Comparison of ENCODE assay signal across 10 mouse cellular contexts in the genomic region with DNA sequence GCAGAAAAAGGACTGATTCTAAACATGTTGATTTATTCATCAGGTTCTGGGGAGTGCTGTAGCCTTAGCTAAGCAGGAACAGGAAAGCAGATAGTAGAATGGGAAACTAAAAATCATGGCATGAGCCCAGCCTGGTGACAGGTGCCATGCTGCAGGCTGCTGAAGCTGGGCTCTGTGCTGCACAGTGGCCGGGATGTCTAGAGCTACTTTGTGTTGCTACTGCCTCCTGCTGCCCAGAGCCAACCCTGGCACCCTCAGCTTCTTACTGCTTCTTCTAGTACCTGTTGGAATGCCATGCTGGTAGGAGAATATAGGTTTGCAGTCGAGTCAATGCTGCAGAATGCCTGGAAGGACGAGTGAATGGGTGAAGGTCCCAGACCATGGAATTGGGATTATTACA. TPM values are rescaled to one million over a fixed set of nuclear protein-coding genes. Genes with fewer than 3 reads are reported as not detected.
A peak's percentile ranks its signal among the peaks of the same experiment; 100 is the strongest.
DNase-seq lines count a peak whose midpoint lies in the region; ATAC-seq and TF ChIP-seq lines count a peak whose summit lies in the region.
"Had no signal": no experiment of that assay in that cellular context is flagged by ENCODE, and none has a peak within 500 bp of the region (broad histone marks: within the 10 kb centered on the region; RNA-seq: fewer than 3 reads in every experiment).

No protein-coding gene starts in this region.

- WGBS in heart, embryonic 12.5 days: 64% methylated on average over 3 of the region's 3 CpGs
- 55% methylated on average over 3 of the region's 3 CpGs for WGBS in midbrain, postnatal 0 days
- 78% methylated on average over 3 of the region's 3 CpGs for WGBS in midbrain, embryonic 13.5 days

- ATAC-seq in heart, embryonic 12.5 days (ENCODE audit: insufficient number of reproducible peaks, low FRiP score): no peak
- ATAC-seq in midbrain, postnatal 0 days (ENCODE audit: low FRiP score): peak; percentile 66; the same call in 1 of the 2 replicates
- ATAC-seq in midbrain, embryonic 13.5 days: no peak
- peak; percentile 76 for ATAC-seq in megakaryocyte-erythroid progenitor cell, adult 5-6 weeks (replicated peaks; ENCODE audit: low FRiP score, low TSS enrichment, poor library complexity, severe bottlenecking)

- no peak for TF ChIP-seq POLR2A in brain, embryonic 14.5 days (IDR thresholded peaks at IDR 0.05; ENCODE audit: borderline replicate concordance, extremely low read depth, insufficient read depth, insufficient read length, poor library complexity, severe bottlenecking)

- no peak overlapping the region for H3K27ac ChIP-seq in heart, embryonic 12.5 days (ENCODE audit: poor library complexity, severe bottlenecking)
- no peak overlapping the region for H3K27ac ChIP-seq in midbrain, postnatal 0 days (ENCODE audit: low read depth, low read length)
- H3K27ac ChIP-seq in midbrain, embryonic 13.5 days: no peak overlapping the region
- H3K27ac ChIP-seq: stomach, embryonic 15.5 days had no signal

- no peaks in the 10 kb centered on the region for H3K27me3 ChIP-seq in heart, embryonic 12.5 days (replicated peaks)
- H3K27me3 ChIP-seq in midbrain, postnatal 0 days (ENCODE audit: insufficient read depth, low read length): no peaks in the 10 kb centered on the region
- H3K27me3 ChIP-seq in midbrain, embryonic 13.5 days: no peaks in the 10 kb centered on the region
- H3K27me3 ChIP-seq: stomach, embryonic 15.5 days had no signal

- H3K4me2 ChIP-seq in heart, embryonic 12.5 days: no peak overlapping the region
- H3K4me2 ChIP-seq in midbrain, postnatal 0 days (ENCODE audit: low read depth, low read length, poor library complexity, severe bottlenecking): no peak overlapping the region
- no peak overlapping the region for H3K4me2 ChIP-seq in midbrain, embryonic 13.5 days (replicated peaks)
- H3K4me2 ChIP-seq: stomach, embryonic 15.5 days had no signal

- TF ChIP-seq CTCF in midbrain, postnatal 0 days (IDR thresholded peaks at IDR 0.05): peak; percentile 62
- peak; percentile 32; the same call in 1 of the 2 replicates for TF ChIP-seq CTCF in brain, embryonic 14.5 days (IDR thresholded peaks at IDR 0.05; ENCODE audit: borderline replicate concordance, extremely low read depth, insufficient read depth, insufficient read length)

- H3K4me1 ChIP-seq in heart, embryonic 12.5 days (replicated peaks): peaks cover 9% of the 10 kb centered on the region
- H3K4me1 ChIP-seq in midbrain, postnatal 0 days (ENCODE audit: insufficient read depth, low read length): no peaks in the 10 kb centered on the region
- H3K4me1 ChIP-seq in midbrain, embryonic 13.5 days (replicated peaks): no peaks in the 10 kb centered on the region
- H3K4me1 ChIP-seq: stomach, embryonic 15.5 days had no signal

- peak; percentile 12 for DNase-seq in heart, postnatal 4 days
- DNase-seq in midbrain, postnatal 0 days (ENCODE audit: low spot score): peak; percentile 56
- peak; percentile 39 for DNase-seq in brain, embryonic 14.5 days (ENCODE audit: low read depth)
- DNase-seq in heart, postnatal 36 days: no peak
- DNase-seq in adrenal gland, adult 8-10 months: no peak

- no peak overlapping the region for H3K4me3 ChIP-seq in heart, embryonic 12.5 days
- H3K4me3 ChIP-seq in midbrain, postnatal 0 days (ENCODE audit: low read depth, low read length): no peak overlapping the region
- no peak overlapping the region for H3K4me3 ChIP-seq in midbrain, embryonic 13.5 days (replicated peaks)
- H3K4me3 ChIP-seq: erythroblast, embryonic 14.5 days; stomach, embryonic 15.5 days had no signal

- no peak overlapping the region for H3K9ac ChIP-seq in heart, embryonic 12.5 days
- H3K9ac ChIP-seq in midbrain, postnatal 0 days (replicated peaks; ENCODE audit: low read length, poor library complexity, severe bottlenecking): no peak overlapping the region
- no peak overlapping the region for H3K9ac ChIP-seq in midbrain, embryonic 13.5 days (replicated peaks)
- H3K9ac ChIP-seq: stomach, embryonic 15.5 days had no signal

- no peaks in the 10 kb centered on the region for H3K9me3 ChIP-seq in heart, embryonic 12.5 days (replicated peaks)
- H3K9me3 ChIP-seq in midbrain, postnatal 0 days (ENCODE audit: low read length): no peaks in the 10 kb centered on the region
- H3K9me3 ChIP-seq in midbrain, embryonic 13.5 days: no peaks in the 10 kb centered on the region
- H3K9me3 ChIP-seq: stomach, embryonic 15.5 days had no signal

- peaks cover 11% of the 10 kb centered on the region for H3K36me3 ChIP-seq in heart, embryonic 12.5 days
- peaks cover 11% of the 10 kb centered on the region; the same call in 1 of the 2 replicates for H3K36me3 ChIP-seq in midbrain, postnatal 0 days (ENCODE audit: insufficient read depth, low read length)
- peaks cover 21% of the 10 kb centered on the region for H3K36me3 ChIP-seq in midbrain, embryonic 13.5 days
- H3K36me3 ChIP-seq: stomach, embryonic 15.5 days had no signal

- intact Hi-C loops in heart, postnatal 36 days (cut with DNase I): no loop called here

RNA-seq across cellular contexts. Expression of gene Pigk, which starts 8.9 kb away (rescaled TPM):
- total RNA-seq in heart, postnatal 4 days (2021): 10 to 100 TPM; 32.4 to 35.8 TPM
- polyA plus RNA-seq in heart, embryonic 12.5 days (2016; fragmentation: Nextera tagmentation; extraction: Ambion mirVana): 41.4 and 41.7 TPM in 2 replicates
- total RNA-seq in midbrain, postnatal 0 days (2014; rRNA removed): 44.1 and 46.1 TPM in 2 replicates
- polyA plus RNA-seq in midbrain, postnatal 0 days (2015; fragmentation: Nextera tagmentation; extraction: Ambion mirVana): 61.8 and 66.7 TPM in 2 replicates
- polyA plus RNA-seq in midbrain, embryonic 13.5 days (2015; fragmentation: Nextera tagmentation; extraction: Ambion mirVana): 35.9 and 45.9 TPM in 2 replicates
- polyA plus RNA-seq in brain, embryonic 14.5 days (2012; rRNA removed): 12.9 and 17.0 TPM in 2 replicates
- 32.8 and 36.6 TPM in 2 replicates for total RNA-seq in megakaryocyte-erythroid progenitor cell, adult 5-6 weeks (2014; fragmentation: Nextera tagmentation)
- total RNA-seq in megakaryocyte-erythroid progenitor cell, adult 5-6 weeks (2017): 63.0 and 64.0 TPM in 2 replicates
- 10 to 100 TPM; 25.0 to 25.4 TPM for total RNA-seq in heart, postnatal 36 days (2021)
- 10 to 100 TPM; 65.0 to 73.7 (median 68.0) TPM for total RNA-seq in adrenal gland, adult 8-10 months (2022)

RNA-seq across cellular contexts. Expression of gene Ak5, which starts 54.7 kb away (rescaled TPM):
- total RNA-seq in heart, postnatal 4 days (2021): under 1 TPM; 0.12 to 0.45 TPM
- 1.6 and 1.8 TPM in 2 replicates for polyA plus RNA-seq in heart, embryonic 12.5 days (2016; fragmentation: Nextera tagmentation; extraction: Ambion mirVana)
- 14.0 and 16.5 TPM in 2 replicates for total RNA-seq in midbrain, postnatal 0 days (2014; rRNA removed)
- 20.5 and 22.3 TPM in 2 replicates for polyA plus RNA-seq in midbrain, postnatal 0 days (2015; fragmentation: Nextera tagmentation; extraction: Ambion mirVana)
- 2.5 and 3.5 TPM in 2 replicates for polyA plus RNA-seq in midbrain, embryonic 13.5 days (2015; fragmentation: Nextera tagmentation; extraction: Ambion mirVana)
- polyA plus RNA-seq in brain, embryonic 14.5 days (2012; rRNA removed): 1.1 and 3.4 TPM in 2 replicates
- total RNA-seq in megakaryocyte-erythroid progenitor cell, adult 5-6 weeks (2014; fragmentation: Nextera tagmentation): not detected in 2 replicates
- 0.34 TPM in 1 of 2 replicates, not detected in the other for total RNA-seq in megakaryocyte-erythroid progenitor cell, adult 5-6 weeks (2017)
- under 1 TPM; 0.27 to 0.31 TPM for total RNA-seq in heart, postnatal 36 days (2021)
- total RNA-seq in adrenal gland, adult 8-10 months (2022): 1 to 10 TPM; 3.3 to 4.9 (median 4.7) TPM
- polyA plus RNA-seq: erythroblast, embryonic 14.5 days had no signal

Comparison
In these comparisons a context has a peak if more than half of its experiments do, and no peak if none do; other contexts are left out.
1. DNase-seq: peak in heart, postnatal 4 days (single experiment), midbrain, postnatal 0 days (single experiment) and brain, embryonic 14.5 days (single experiment); none in heart, postnatal 36 days (0 of 2) and adrenal gland, adult 8-10 months (single experiment).
2. ATAC-seq: peak in midbrain, postnatal 0 days (single experiment) and megakaryocyte-erythroid progenitor cell, adult 5-6 weeks (single experiment); none in heart, embryonic 12.5 days (single experiment) and midbrain, embryonic 13.5 days (single experiment).